Mouse (Mus musculus) cerebellum, adult 11-12 months (tissue): ENCODE measurements around the gene Tjap1.

ENCODE experiments used
- DNase-seq: peaks from one replicate; pipeline ENCODE4 v3.0.0; 2022

Gene Tjap1

GRCm38 (mm10) chr17:46278011-46278765 lies 4.6 kb downstream of the Tjap1 start:
- no peak for DNase-seq

- no peak for DNase-seq
Measured at GRCm38 (mm10) chr17:46277586-46277985, 5.2 kb downstream of the Tjap1 start.

GRCm38 (mm10) chr17:46275506-46275905 lies 7.3 kb downstream of the Tjap1 start:
- DNase-seq, result no peak

GRCm38 (mm10) chr17:46275034-46275433 lies 7.8 kb downstream of the Tjap1 start:
- DNase-seq, result no peak

GRCm38 (mm10) chr17:46274465-46274864 lies 8.4 kb downstream of the Tjap1 start:
- DNase-seq, result no peak

GRCm38 (mm10) chr17:46273803-46274236 lies 9.0 kb downstream of the Tjap1 start:
- no peak for DNase-seq

- no peak for DNase-seq
Measured at GRCm38 (mm10) chr17:46272675-46273074, 10.2 kb downstream of the Tjap1 start.

GRCm38 (mm10) chr17:46272058-46272457 lies 10.8 kb downstream of the Tjap1 start:
- no peak for DNase-seq

- DNase-seq, result no peak
Measured at GRCm38 (mm10) chr17:46269771-46270534, 12.9 kb downstream of the Tjap1 start.

- DNase-seq, result no peak
Measured at GRCm38 (mm10) chr17:46268026-46268720, 14.7 kb downstream of the Tjap1 start.

- DNase-seq, result no peak
Measured at GRCm38 (mm10) chr17:46267511-46267910, 15.3 kb downstream of the Tjap1 start.

- DNase-seq, result no peak
Measured at GRCm38 (mm10) chr17:46266986-46267385, 15.8 kb downstream of the Tjap1 start.

- DNase-seq, result peak; percentile 85
Measured at GRCm38 (mm10) chr17:46265918-46266618, 16.8 kb downstream of the Tjap1 start.

GRCm38 (mm10) chr17:46265502-46265901 lies 17.3 kb downstream of the Tjap1 start:
- DNase-seq, result no peak

GRCm38 (mm10) chr17:46262201-46262694 lies 20.6 kb downstream of the Tjap1 start:
- no peak for DNase-seq

- no peak for DNase-seq
Measured at GRCm38 (mm10) chr17:46259675-46260074, 23.2 kb downstream of the Tjap1 start.

GRCm38 (mm10) chr17:46258279-46259053 lies 24.4 kb downstream of the Tjap1 start:
- no peak for DNase-seq

- peak; percentile 38 for DNase-seq
Measured at GRCm38 (mm10) chr17:46255147-46255546, 27.7 kb downstream of the Tjap1 start.

GRCm38 (mm10) chr17:46254106-46254505 lies 28.7 kb downstream of the Tjap1 start:
- peak; percentile 60 for DNase-seq

GRCm38 (mm10) chr17:46253452-46254084 lies 29.3 kb downstream of the Tjap1 start, which contains the start of gene Lrrc73:
Gene Lrrc73 (plus strand): TSS chr17:46253531.
- DNase-seq, result peak; percentile 89
